Mouse (Mus musculus): ENCODE data around the gene C1qa. TPM values are rescaled to one million over a fixed set of nuclear protein-coding genes. Genes with fewer than 3 reads are reported as not detected.

Gene C1qa
- polyA plus RNA-seq, 1 experiment, result 43.7 TPM

GRCm38 (mm10) chr4:136892811-136893210, 5.8 kb downstream of the C1qa start, which contains the start of gene C1qc:
TSS of gene C1qc (minus strand) at chr4:136893065.
- 63% methylated on average over 5 of the region's 5 CpGs for WGBS
- Histone ChIP-seq H3K27me3 (replicated peaks; ENCODE audit: control insufficient read depth, insufficient read depth, low read length) (no peaks in the 10 kb centered on the region), H3K4me1 (ENCODE audit: control insufficient read depth, insufficient read depth, low read length) (no peaks in the 10 kb centered on the region), H3K27ac (ENCODE audit: insufficient read depth, low read depth, low read length) (no peak within 1 kb of the TSS), H3K4me3 (ENCODE audit: insufficient read depth, low read depth, low read length) (no peak within 1 kb of the TSS), H3K36me3 (ENCODE audit: control insufficient read depth, insufficient read depth, low read length) (no peaks in the 10 kb centered on the region)
- DNase-seq, result peak; percentile 32
- no peak for TF ChIP-seq CTCF (conservative IDR thresholded peaks at IDR 0.05; ENCODE audit: insufficient read depth, insufficient read length, low read depth, low read length)
- no peak for TF ChIP-seq POLR2A (IDR thresholded peaks at IDR 0.05; ENCODE audit: low read depth, low read length)

- Histone ChIP-seq H3K27me3 (replicated peaks; ENCODE audit: control insufficient read depth, insufficient read depth, low read length) (no peaks in the 10 kb centered on the region), H3K27ac (ENCODE audit: insufficient read depth, low read depth, low read length) (no peak overlapping the region), H3K4me1 (ENCODE audit: control insufficient read depth, insufficient read depth, low read length) (no peaks in the 10 kb centered on the region), H3K4me3 (ENCODE audit: insufficient read depth, low read depth, low read length) (no peak overlapping the region), H3K36me3 (ENCODE audit: control insufficient read depth, insufficient read depth, low read length) (no peaks in the 10 kb centered on the region)
- no peak for DNase-seq
- TF ChIP-seq CTCF (conservative IDR thresholded peaks at IDR 0.05; ENCODE audit: insufficient read depth, insufficient read length, low read depth, low read length), result no peak
- no peak for TF ChIP-seq POLR2A (IDR thresholded peaks at IDR 0.05; ENCODE audit: low read depth, low read length)
- WGBS, result 33% methylated on average over 7 of the region's 7 CpGs
Observed at GRCm38 (mm10) chr4:136892371-136892770, 6.2 kb downstream of the C1qa start.

- no peak for TF ChIP-seq POLR2A (IDR thresholded peaks at IDR 0.05; ENCODE audit: low read depth, low read length)
- no peak for TF ChIP-seq CTCF (conservative IDR thresholded peaks at IDR 0.05; ENCODE audit: insufficient read depth, insufficient read length, low read depth, low read length)
- no peak overlapping the region for H3K4me3 ChIP-seq (ENCODE audit: insufficient read depth, low read depth, low read length)
- WGBS, result 87% methylated on average over 4 of the region's 4 CpGs
- no peak overlapping the region for H3K27ac ChIP-seq (ENCODE audit: insufficient read depth, low read depth, low read length)
- H3K27me3 ChIP-seq (replicated peaks; ENCODE audit: control insufficient read depth, insufficient read depth, low read length), result no peaks in the 10 kb centered on the region
- no peaks in the 10 kb centered on the region for H3K4me1 ChIP-seq (ENCODE audit: control insufficient read depth, insufficient read depth, low read length)
- no peaks in the 10 kb centered on the region for H3K36me3 ChIP-seq (ENCODE audit: control insufficient read depth, insufficient read depth, low read length)
- DNase-seq, result no peak
Observed at GRCm38 (mm10) chr4:136891115-136891514, 7.5 kb downstream of the C1qa start.

- Histone ChIP-seq H3K4me3 (ENCODE audit: insufficient read depth, low read depth, low read length) (no peak overlapping the region), H3K36me3 (ENCODE audit: control insufficient read depth, insufficient read depth, low read length) (no peaks in the 10 kb centered on the region), H3K4me1 (ENCODE audit: control insufficient read depth, insufficient read depth, low read length) (no peaks in the 10 kb centered on the region), H3K27ac (ENCODE audit: insufficient read depth, low read depth, low read length) (no peak overlapping the region), H3K27me3 (replicated peaks; ENCODE audit: control insufficient read depth, insufficient read depth, low read length) (no peaks in the 10 kb centered on the region)
- TF ChIP-seq POLR2A (IDR thresholded peaks at IDR 0.05; ENCODE audit: low read depth, low read length) (no peak), CTCF (conservative IDR thresholded peaks at IDR 0.05; ENCODE audit: insufficient read depth, insufficient read length, low read depth, low read length) (no peak)
- no peak for DNase-seq
- 70% methylated on average over 15 of the region's 15 CpGs for WGBS
Observed at GRCm38 (mm10) chr4:136889981-136890380, 8.6 kb downstream of the C1qa start.

- Histone ChIP-seq H3K4me3 (ENCODE audit: insufficient read depth, low read depth, low read length) (no peak overlapping the region), H3K27ac (ENCODE audit: insufficient read depth, low read depth, low read length) (no peak overlapping the region), H3K36me3 (ENCODE audit: control insufficient read depth, insufficient read depth, low read length) (no peaks in the 10 kb centered on the region), H3K4me1 (ENCODE audit: control insufficient read depth, insufficient read depth, low read length) (no peaks in the 10 kb centered on the region), H3K27me3 (replicated peaks; ENCODE audit: control insufficient read depth, insufficient read depth, low read length) (no peaks in the 10 kb centered on the region)
- WGBS, result 61% methylated on average over 5 of the region's 5 CpGs
- TF ChIP-seq CTCF (conservative IDR thresholded peaks at IDR 0.05; ENCODE audit: insufficient read depth, insufficient read length, low read depth, low read length) (no peak), POLR2A (IDR thresholded peaks at IDR 0.05; ENCODE audit: low read depth, low read length) (no peak)
- no peak for DNase-seq
Observed at GRCm38 (mm10) chr4:136887714-136888113, 10.9 kb downstream of the C1qa start.

GRCm38 (mm10) chr4:136886101-136886500, 12.5 kb downstream of the C1qa start, which contains the start of gene C1qb:
TSS of gene C1qb (minus strand) at chr4:136886187.
- 59% methylated on average over 7 of the region's 7 CpGs for WGBS
- no peaks in the 10 kb centered on the region for H3K36me3 ChIP-seq (ENCODE audit: control insufficient read depth, insufficient read depth, low read length)
- no peak for TF ChIP-seq CTCF (conservative IDR thresholded peaks at IDR 0.05; ENCODE audit: insufficient read depth, insufficient read length, low read depth, low read length)
- TF ChIP-seq POLR2A (IDR thresholded peaks at IDR 0.05; ENCODE audit: low read depth, low read length), result no peak
- H3K4me1 ChIP-seq (ENCODE audit: control insufficient read depth, insufficient read depth, low read length), result no peaks in the 10 kb centered on the region
- peak; percentile 36 for DNase-seq
- no peaks in the 10 kb centered on the region for H3K27me3 ChIP-seq (replicated peaks; ENCODE audit: control insufficient read depth, insufficient read depth, low read length)
- H3K4me3 ChIP-seq (ENCODE audit: insufficient read depth, low read depth, low read length), result no peak within 1 kb of the TSS; the same call in 1 of the 2 replicates
- H3K27ac ChIP-seq (ENCODE audit: insufficient read depth, low read depth, low read length), result no peak within 1 kb of the TSS

- DNase-seq, result peak; percentile 22
- TF ChIP-seq CTCF (conservative IDR thresholded peaks at IDR 0.05; ENCODE audit: insufficient read depth, insufficient read length, low read depth, low read length) (peak; percentile 37), POLR2A (IDR thresholded peaks at IDR 0.05; ENCODE audit: low read depth, low read length) (no peak)
- 36% methylated on average over 5 of the region's 5 CpGs for WGBS
- no peaks in the 10 kb centered on the region for H3K27me3 ChIP-seq (replicated peaks; ENCODE audit: control insufficient read depth, insufficient read depth, low read length)
- H3K27ac ChIP-seq (ENCODE audit: insufficient read depth, low read depth, low read length), result no peak overlapping the region
- no peaks in the 10 kb centered on the region for H3K4me1 ChIP-seq (ENCODE audit: control insufficient read depth, insufficient read depth, low read length)
- H3K4me3 ChIP-seq (ENCODE audit: insufficient read depth, low read depth, low read length), result no peak overlapping the region
- no peaks in the 10 kb centered on the region for H3K36me3 ChIP-seq (ENCODE audit: control insufficient read depth, insufficient read depth, low read length)
Observed at GRCm38 (mm10) chr4:136878601-136879000, 20.0 kb downstream of the C1qa start.

Measured in kidney, adult 2 months (tissue).